Mouse (Mus musculus) brain, embryonic 14.5 days (tissue): ENCODE measurements around the gene Aldh16a1.

Source experiments
- CTCF ChIP-seq: fragments of 200-500 bp; IDR thresholded peaks from 2 replicates; pipeline ENCODE4 v1.5.1; 2012; ENCODE audit warnings: inconsistent platforms, mild to moderate bottlenecking, moderate library complexity, borderline replicate concordance; ENCODE audit not compliant: insufficient read depth, insufficient read length; ENCODE audit errors: extremely low read depth
- POLR2A ChIP-seq: fragments of 200-500 bp; IDR thresholded peaks from 2 replicates; pipeline ENCODE4 v1.6.1; 2012; ENCODE audit warnings: mild to moderate bottlenecking, inconsistent platforms, borderline replicate concordance; ENCODE audit not compliant: poor library complexity, insufficient read depth, insufficient read length, severe bottlenecking; ENCODE audit errors: extremely low read depth

- peak; percentile 38; the same call in 1 of the 2 replicates for TF ChIP-seq CTCF
- TF ChIP-seq POLR2A, result no peak
These were observed 18.6 kb upstream of the Aldh16a1 start for GRCm38 (mm10) chr7:45172974-45173373.
